Comparison of ENCODE assay signal across 9 mouse cellular contexts in genomic region chr3:65586966-65587365, GRCm38 (mm10). TPM values are rescaled to one million over a fixed set of nuclear protein-coding genes. Genes with fewer than 3 reads are reported as not detected.
A peak's percentile ranks its signal among the peaks of the same experiment; 100 is the strongest.
DNase-seq lines count a peak whose midpoint lies in the region; ATAC-seq and TF ChIP-seq lines count a peak whose summit lies in the region.
"Had no signal": no experiment of that assay in that cellular context is flagged by ENCODE, and none has a peak within 500 bp of the region (broad histone marks: within the 10 kb centered on the region; RNA-seq: fewer than 3 reads in every experiment).

No protein-coding gene starts in this region.

- WGBS in heart, embryonic 14.5 days: 80% methylated on average over 2 of the region's 2 CpGs
- 37% methylated on average over 2 of the region's 2 CpGs for WGBS in forebrain, embryonic 16.5 days
- WGBS in macrophage (ENCODE audit: missing documents): 92% methylated on average over 2 of the region's 2 CpGs

- peaks cover 0 to 4% of the 10 kb centered on the region in 2 experiments; a peak in 1 of 4 replicates for H3K4me1 ChIP-seq in heart, embryonic 14.5 days (ENCODE audit: control insufficient read depth in 2 of 2, insufficient read depth in 2 of 2, low read length in 2 of 2)
- H3K4me1 ChIP-seq in E14TG2a.4 (replicated peaks; ENCODE audit: low read depth, low read length): peaks cover 34% of the 10 kb centered on the region
- peaks cover 16% of the 10 kb centered on the region for H3K4me1 ChIP-seq in forebrain, embryonic 16.5 days (replicated peaks; ENCODE audit: control insufficient read depth, insufficient read depth, low read length)

- H3K79me2 ChIP-seq in macrophage (ENCODE audit: inconsistent target): no peaks in the 10 kb centered on the region

- no peaks in the 10 kb centered on the region for H3K27me3 ChIP-seq in heart, embryonic 14.5 days (ENCODE audit: control insufficient read depth, insufficient read depth, low read length)
- H3K27me3 ChIP-seq in E14TG2a.4 (ENCODE audit: insufficient read depth, low read length): 0 out of 2 replicates have a peak, but pooled peaks cover 12% of the 10 kb centered on the region
- no peaks in the 10 kb centered on the region for H3K27me3 ChIP-seq in forebrain, embryonic 16.5 days (replicated peaks; ENCODE audit: control insufficient read depth, insufficient read depth, low read length)

- H3K9ac ChIP-seq in heart, embryonic 14.5 days (ENCODE audit: low read length): peak overlapping the region; percentile 61
- H3K9ac ChIP-seq in forebrain, embryonic 16.5 days (replicated peaks; ENCODE audit: low read depth, low read length): no peak overlapping the region

- no peak overlapping the region for H3K27ac ChIP-seq in heart, embryonic 14.5 days (replicated peaks in 1 of 2; ENCODE audit: control insufficient read depth in 1 of 2, insufficient read depth in 1 of 2, low read depth in 2 of 2, low read length in 2 of 2)
- no peak overlapping the region for H3K27ac ChIP-seq in forebrain, embryonic 16.5 days (ENCODE audit: low read length)
- 0 out of 2 replicates have a peak overlapping the region, but pooled peaks have one; percentile 25 for H3K27ac ChIP-seq in macrophage

- peak overlapping the region in 1 of 2 experiments; percentile 35; a peak in 3 of 4 replicates for H3K4me3 ChIP-seq in heart, embryonic 14.5 days (ENCODE audit: control insufficient read depth in 1 of 2, insufficient read depth in 1 of 2, low read depth in 1 of 2, low read length in 2 of 2)
- H3K4me3 ChIP-seq in E14TG2a.4 (replicated peaks; ENCODE audit: low read length): peak overlapping the region; percentile 61
- no peak overlapping the region for H3K4me3 ChIP-seq in forebrain, embryonic 16.5 days (replicated peaks; ENCODE audit: low read length)
- no peak overlapping the region; the same call in 1 of the 2 replicates for H3K4me3 ChIP-seq in macrophage (ENCODE audit: inconsistent target)

- no peaks in the 10 kb centered on the region for H3K36me3 ChIP-seq in heart, embryonic 14.5 days (ENCODE audit: control insufficient read depth, insufficient read depth, low read length)
- no peaks in the 10 kb centered on the region for H3K36me3 ChIP-seq in E14TG2a.4 (ENCODE audit: insufficient read depth, low read length)
- no peaks in the 10 kb centered on the region for H3K36me3 ChIP-seq in forebrain, embryonic 16.5 days (ENCODE audit: control insufficient read depth, insufficient read depth)
- no peaks in the 10 kb centered on the region for H3K36me3 ChIP-seq in macrophage (ENCODE audit: inconsistent target)

- no peaks in the 10 kb centered on the region for H3K9me3 ChIP-seq in heart, embryonic 14.5 days (ENCODE audit: control insufficient read depth, low read length)
- H3K9me3 ChIP-seq in E14TG2a.4 (ENCODE audit: low read length): no peaks in the 10 kb centered on the region
- no peaks in the 10 kb centered on the region for H3K9me3 ChIP-seq in forebrain, embryonic 16.5 days (ENCODE audit: control insufficient read depth, low read length)

- TF ChIP-seq CTCF in E14TG2a.4 (conservative IDR thresholded peaks at IDR 0.05; ENCODE audit: low read length): no peak

- ATAC-seq in heart, embryonic 14.5 days (ENCODE audit: insufficient number of reproducible peaks, insufficient read depth, low FRiP score, low read depth): no peak
- peak; percentile 18; the same call in 1 of the 2 replicates for ATAC-seq in forebrain, embryonic 16.5 days
- ATAC-seq in inflammation-experienced regulatory T-cells, adult 6 months: no peak
- no peak for ATAC-seq in granulocyte monocyte progenitor cell, adult 5-6 weeks (replicated peaks; ENCODE audit: poor library complexity, severe bottlenecking)

- peak overlapping the region; percentile 63 for H3K4me2 ChIP-seq in heart, embryonic 14.5 days (ENCODE audit: low read length)
- H3K4me2 ChIP-seq in forebrain, embryonic 16.5 days (ENCODE audit: low read length): peak overlapping the region; percentile 57

- DNase-seq in heart, adult 9 months (ENCODE audit: low spot score in 2 of 2): no peak
- no peak for DNase-seq in cerebellum, postnatal 36 days
- DNase-seq: adrenal gland, adult 8-10 months had no signal

RNA-seq across cellular contexts. Expression of gene Tiparp, which starts 58.8 kb away (rescaled TPM):
- polyA plus RNA-seq in heart, embryonic 14.5 days (2014; fragmentation: Nextera tagmentation; extraction: Ambion mirVana): 26.6 and 27.2 TPM in 2 replicates
- polyA plus RNA-seq in forebrain, embryonic 16.5 days (2015; fragmentation: Nextera tagmentation; extraction: Ambion mirVana): 33.9 and 41.4 TPM in 2 replicates
- total RNA-seq in macrophage (2018; cell fraction: chromatin; rRNA removed): 100 to 1,000 TPM in 14 of 26 experiments, 10 to 100 TPM in 12; 46.8 to 618 (median 104) TPM
- 100 to 1,000 TPM in 6 of 26 experiments, 10 to 100 TPM in 20; 24.2 to 340 (median 48.6) TPM for total RNA-seq in macrophage (2018; cell fraction: cytosol; rRNA removed)
- total RNA-seq in macrophage (2018; cell fraction: nucleus; rRNA removed): 100 to 1,000 TPM in 16 of 26 experiments, 10 to 100 TPM in 10; 56.4 to 926 (median 131) TPM
- 16.9 to 22.9 TPM (median 19.6 TPM) in 3 replicates for polyA plus RNA-seq in macrophage (2018)
- 1 to 10 TPM; 3.2 to 9.1 (median 7.9) TPM for polyA plus RNA-seq in inflammation-experienced regulatory T-cells, adult 6 months (2017; shearing (Covaris generic))
- total RNA-seq in granulocyte monocyte progenitor cell, adult 5-6 weeks (2014; fragmentation: Nextera tagmentation): 10.0 and 16.2 TPM in 2 replicates
- 30.0 and 32.4 TPM in 2 replicates for total RNA-seq in granulocyte monocyte progenitor cell, adult 5-6 weeks (2017)
